Mouse (Mus musculus) G1E (cell line): ENCODE results near the gene Bpifa6.

ENCODE experiments used
- CTCF ChIP-seq: IDR thresholded peaks from 2 replicates; pipeline ENCODE4 v1.5.1; 2012; ENCODE audit warnings: low read depth, low read length, inconsistent platforms, mixed read lengths
- GATA1 ChIP-seq: IDR thresholded peaks from 2 replicates; pipeline ENCODE4 v1.6.1; 2012; ENCODE audit warnings: borderline replicate concordance, low read length, inconsistent platforms, mixed read lengths

DNA sequence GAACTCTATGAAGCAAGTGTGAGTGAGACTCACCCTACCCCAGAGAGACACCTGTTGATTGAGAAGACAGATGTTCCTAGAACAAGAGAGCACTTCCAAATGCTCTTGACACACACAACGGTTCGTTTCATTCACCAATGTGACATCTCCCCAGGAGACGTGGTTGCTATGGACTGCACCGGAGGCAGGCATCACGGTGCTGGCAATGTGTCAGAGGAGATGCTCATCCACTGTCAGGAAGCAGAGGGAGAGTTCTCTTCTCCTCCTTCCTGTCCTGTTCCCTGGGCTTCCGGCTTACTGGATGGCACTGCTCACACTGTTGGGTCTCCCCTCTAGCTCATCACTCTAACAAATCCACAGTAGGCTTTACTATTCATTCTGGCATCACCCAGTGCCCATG, 41.4 kb upstream of the Bpifa6 start:
- TF ChIP-seq CTCF (no peak), GATA1 (no peak)
